Mouse (Mus musculus) left cerebral cortex, adult 2 months (tissue): Measurements from ENCODE around the gene Fgfr2. TPM values are rescaled to one million over a fixed set of nuclear protein-coding genes. Genes with fewer than 3 reads are reported as not detected.
A peak's percentile ranks its signal among the peaks of the same experiment; 100 is the strongest.

ENCODE experiments used
- DNase-seq, 2 experiments: peaks; one replicate each; pipeline ENCODE4 v3.0.0; 2021 to 2022; ENCODE audit warnings: low spot score in 2 of 2, mixed read lengths in 1 of 2; ENCODE audit errors: extremely low spot score in 1 of 2
- H3K27ac ChIP-seq: fragments of 200-600 bp; 2 replicates; pipeline ENCODE4 v1.8.1; 2022
- H3K4me3 ChIP-seq: fragments of 200-600 bp; 2 replicates; pipeline ENCODE4 v1.8.1; 2022
- CTCF ChIP-seq: fragments of 200-600 bp; IDR thresholded peaks from 2 replicates; pipeline ENCODE4 v1.8.1; 2022; ENCODE audit warnings: antibody characterized with exemption, mild to moderate bottlenecking, moderate library complexity
- intact Hi-C: fragments of 180-260 bp; cut with DNase I; formaldehyde crosslinking; loops from one replicate; pipeline ENCODE4 v1.15.1; 2025
- total RNA-seq, 2 experiments: library from RNA; stranded (reverse); gene quantifications; 2 replicates each; pipeline ENCODE4 v1.2.3; 2021

The Fgfr2 gene
- total RNA-seq, 2 experiments from 2014 or later = 47.3 to 47.4 TPM

- no peak for DNase-seq
- Histone ChIP-seq H3K4me3 (no peak overlapping the region), H3K27ac (no peak overlapping the region)
- intact Hi-C loops = no loop called here
- no peak for TF ChIP-seq CTCF
Observed at GRCm38 (mm10) chr7:132624161-132624560, 499.0 kb downstream of the Fgfr2 start.

- no peak for TF ChIP-seq CTCF
- Histone ChIP-seq H3K4me3 (no peak overlapping the region), H3K27ac (no peak overlapping the region)
- no peak for DNase-seq
- intact Hi-C loops = no loop called here
Observed at GRCm38 (mm10) chr7:132619975-132620918, 502.9 kb downstream of the Fgfr2 start.

GRCm38 (mm10) chr7:132619549-132619948 lies 503.6 kb downstream of the Fgfr2 start:
- no peak for DNase-seq
- H3K4me3 ChIP-seq = no peak overlapping the region
- intact Hi-C loops = no loop called here
- no peak for TF ChIP-seq CTCF
- no peak overlapping the region for H3K27ac ChIP-seq

- Histone ChIP-seq H3K4me3 (no peak overlapping the region), H3K27ac (no peak overlapping the region)
- no peak for TF ChIP-seq CTCF
- intact Hi-C loops = no loop called here
- no peak for DNase-seq
Observed at GRCm38 (mm10) chr7:132617021-132617564, 506.1 kb downstream of the Fgfr2 start.

GRCm38 (mm10) chr7:132616391-132616790 lies 506.8 kb downstream of the Fgfr2 start:
- no peak for TF ChIP-seq CTCF
- no peak for DNase-seq
- H3K27ac ChIP-seq = no peak overlapping the region
- H3K4me3 ChIP-seq = no peak overlapping the region
- intact Hi-C loops = no loop called here

GRCm38 (mm10) chr7:132615346-132615745 lies 507.8 kb downstream of the Fgfr2 start:
- TF ChIP-seq CTCF = no peak
- intact Hi-C loops = no loop called here
- DNase-seq = no peak
- Histone ChIP-seq H3K4me3 (no peak overlapping the region), H3K27ac (no peak overlapping the region)

GRCm38 (mm10) chr7:132611530-132611929 lies 511.6 kb downstream of the Fgfr2 start:
- intact Hi-C loops = no loop called here
- Histone ChIP-seq H3K4me3 (no peak overlapping the region), H3K27ac (no peak overlapping the region)
- no peak for DNase-seq
- no peak for TF ChIP-seq CTCF

- intact Hi-C loops = no loop called here
- Histone ChIP-seq H3K27ac (peak within 1 kb of the TSS; percentile 41), H3K4me3 (peak within 1 kb of the TSS; percentile 72)
- peak; percentile 77 to 78 for DNase-seq
- no peak for TF ChIP-seq CTCF
Observed at GRCm38 (mm10) chr7:132610468-132611318, 512.5 kb downstream of the Fgfr2 start, which contains the start of gene Lhpp. TSS of gene Lhpp (plus strand) at chr7:132610638.

- TF ChIP-seq CTCF = no peak
- intact Hi-C loops = no loop called here
Observed at GRCm38 (mm10) chr7:132608316-132609020, 514.7 kb downstream of the Fgfr2 start.

GRCm38 (mm10) chr7:132605689-132606088 lies 517.5 kb downstream of the Fgfr2 start:
- Histone ChIP-seq H3K4me3 (no peak overlapping the region), H3K27ac (no peak overlapping the region)
- no peak for TF ChIP-seq CTCF
- DNase-seq = no peak
- intact Hi-C loops = no loop called here

More at GRCm38 (mm10) chr7:132608316-132609020, 514.7 kb downstream of the Fgfr2 start:
- H3K27ac ChIP-seq = no peak overlapping the region
- H3K4me3 ChIP-seq = no peak overlapping the region
- DNase-seq = no peak

GRCm38 (mm10) chr7:132604720-132605119 lies 518.4 kb downstream of the Fgfr2 start:
- Histone ChIP-seq H3K27ac (no peak overlapping the region), H3K4me3 (no peak overlapping the region)
- intact Hi-C loops = no loop called here
- DNase-seq = no peak
- no peak for TF ChIP-seq CTCF
